Mouse (Mus musculus) cerebellum, adult 8-10 months (tissue): ENCODE results near the gene Znrd1.

Experiments used
- DNase-seq: peaks from one replicate; pipeline ENCODE4 v3.0.0; 2022

Gene Znrd1

GRCm38 (mm10) chr17:36922715-36923114 is 35.6 kb downstream of the Znrd1 start:
- DNase-seq, result no peak

DNA sequence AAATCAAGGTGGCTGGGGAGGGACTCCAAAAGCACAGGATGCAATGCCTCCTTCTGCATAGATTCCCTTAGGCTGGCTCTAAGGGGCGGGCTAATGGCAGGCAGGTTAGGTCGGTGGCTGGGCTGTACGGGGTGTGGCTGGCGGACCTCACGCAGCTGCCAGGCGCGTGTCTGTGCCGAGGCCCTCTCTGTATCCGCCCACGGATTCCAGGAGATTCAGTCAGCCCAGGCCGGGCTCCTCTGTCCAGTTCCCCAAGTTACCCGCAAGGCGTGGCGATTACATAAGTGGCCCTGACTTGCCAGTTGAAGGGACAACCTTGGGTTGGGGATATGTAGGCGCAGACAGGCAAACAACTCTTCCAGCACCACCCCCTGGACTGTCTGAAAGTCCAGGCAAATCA is 38.1 kb downstream of the Znrd1 start:
- no peak for DNase-seq

- DNase-seq, result peak; percentile 45
Observed at GRCm38 (mm10) chr17:36915076-36915475, 43.3 kb downstream of the Znrd1 start.

DNA sequence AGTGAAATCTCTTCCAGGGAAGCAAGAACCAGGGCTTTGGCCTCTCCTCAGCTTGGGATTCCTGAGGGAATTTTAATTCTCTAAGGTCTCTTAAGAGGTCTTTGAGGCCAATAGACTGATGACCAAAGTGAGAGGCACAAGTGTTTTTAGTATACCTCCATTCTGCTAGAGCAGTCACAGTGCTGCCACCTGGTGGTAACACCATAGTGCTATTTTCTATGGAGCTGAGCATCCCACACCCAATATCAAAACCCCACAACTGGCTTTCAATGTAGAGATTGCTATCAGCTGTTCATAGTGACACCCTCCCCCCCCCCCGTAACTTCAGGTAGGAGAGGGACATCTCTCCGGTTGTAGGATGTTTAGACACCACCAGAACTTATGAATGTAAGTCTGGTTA is 44.3 kb downstream of the Znrd1 start:
- peak; percentile 65 for DNase-seq

- DNase-seq, result no peak
Observed at GRCm38 (mm10) chr17:36912031-36912430, 46.3 kb downstream of the Znrd1 start.

GRCm38 (mm10) chr17:36909802-36910201 is 48.6 kb downstream of the Znrd1 start:
- no peak for DNase-seq

- DNase-seq, result no peak
Observed at GRCm38 (mm10) chr17:36908235-36908634, 50.1 kb downstream of the Znrd1 start.
